Mouse (Mus musculus) liver, adult 2 months (tissue): ENCODE results near the gene Ogn.

ENCODE experiments used
- CTCF ChIP-seq: fragments of 200-500 bp; IDR thresholded peaks from 2 replicates; pipeline ENCODE4 v1.5.1; 2011; ENCODE audit warnings: low read depth, low read length, control low read depth
- POLR2A ChIP-seq: fragments of 200-500 bp; IDR thresholded peaks from 2 replicates; pipeline ENCODE4 v1.6.1; 2011; ENCODE audit warnings: low read length, control low read depth; ENCODE audit not compliant: insufficient read depth; ENCODE audit errors: extremely low read depth

GRCm38 (mm10) chr13:49643669-49644362 lies 36.0 kb downstream of the Ogn start:
- TF ChIP-seq POLR2A (no peak), CTCF (no peak)
